Mouse (Mus musculus): ENCODE data around the gene Krtap6-2. TPM values are rescaled to one million over a fixed set of nuclear protein-coding genes. Genes with fewer than 3 reads are reported as not detected.

Krtap6-2 gene
- not detected in 2 replicates for polyA plus RNA-seq (2014; fragmentation: Nextera tagmentation; extraction: Ambion mirVana)

DNA sequence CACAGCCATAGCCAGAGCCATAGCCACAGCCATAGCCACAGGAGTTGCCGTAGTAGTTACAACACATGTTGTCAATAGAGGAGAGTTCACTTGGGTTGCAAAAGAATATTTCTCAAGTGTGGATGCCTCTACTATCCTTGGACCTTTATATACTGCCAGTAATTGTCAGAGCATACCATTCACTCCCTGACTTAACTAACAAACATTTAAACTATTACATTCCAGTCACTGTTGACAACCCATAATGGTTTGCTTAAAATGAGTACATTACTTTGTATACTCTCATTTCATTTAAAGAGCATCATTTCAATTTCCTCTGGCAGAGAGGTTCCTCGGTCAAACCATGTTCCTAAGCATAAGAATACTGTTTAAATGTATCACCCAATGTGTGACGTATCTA is at the start of gene Krtap6-2:
Gene Krtap6-2, minus strand, starts transcription at position 101 of the 400 bp plus-strand sequence.
- no peaks in the 10 kb centered on the region for H3K4me1 ChIP-seq (replicated peaks; ENCODE audit: control insufficient read depth, insufficient read depth, low read length)
- no peaks in the 10 kb centered on the region for H3K9me3 ChIP-seq (ENCODE audit: control insufficient read depth, low read length)
- WGBS: 85% methylated on average over 3 of the region's 3 CpGs
- ATAC-seq (replicated peaks; ENCODE audit: low FRiP score) (no peak), DNase-seq (ENCODE audit: low spot score) (no peak)
- no peaks in the 10 kb centered on the region for H3K27me3 ChIP-seq (replicated peaks; ENCODE audit: control insufficient read depth, insufficient read depth, low read length)
- H3K27ac ChIP-seq (ENCODE audit: low read depth, low read length): no peak within 1 kb of the TSS
- no peak within 1 kb of the TSS for H3K9ac ChIP-seq (ENCODE audit: low read depth, low read length)
- H3K4me2 ChIP-seq: no peak within 1 kb of the TSS
- H3K36me3 ChIP-seq (ENCODE audit: control insufficient read depth, insufficient read depth, low read length): no peaks in the 10 kb centered on the region
- H3K4me3 ChIP-seq (ENCODE audit: low read depth, low read length): no peak within 1 kb of the TSS

DNA sequence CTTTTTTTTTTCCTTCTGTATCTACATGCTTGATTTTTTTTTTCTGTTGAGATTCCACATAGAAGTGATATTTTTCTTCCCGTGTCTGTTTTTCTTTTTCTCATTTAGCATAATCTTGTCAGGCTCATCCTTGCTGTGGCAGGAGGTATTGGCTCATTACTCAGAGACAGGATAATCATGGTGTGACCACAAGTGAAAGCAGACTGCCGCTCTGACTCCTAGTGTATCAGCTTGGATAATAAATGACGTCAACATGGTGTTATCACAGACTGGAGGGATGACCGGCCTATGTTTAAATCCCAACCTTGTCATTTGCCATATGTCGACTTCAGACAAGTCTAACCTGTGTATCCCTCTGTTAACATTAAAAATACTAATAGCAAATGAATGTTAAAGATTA is 41.3 kb upstream of the Krtap6-2 start:
- no peak overlapping the region for H3K27ac ChIP-seq (ENCODE audit: low read depth, low read length)
- H3K36me3 ChIP-seq (ENCODE audit: control insufficient read depth, insufficient read depth, low read length): no peaks in the 10 kb centered on the region
- no peaks in the 10 kb centered on the region for H3K4me1 ChIP-seq (replicated peaks; ENCODE audit: control insufficient read depth, insufficient read depth, low read length)
- no peak overlapping the region for H3K9ac ChIP-seq (ENCODE audit: low read depth, low read length)
- H3K4me3 ChIP-seq (ENCODE audit: low read depth, low read length): no peak overlapping the region
- H3K27me3 ChIP-seq (replicated peaks; ENCODE audit: control insufficient read depth, insufficient read depth, low read length): no peaks in the 10 kb centered on the region
- no peak overlapping the region for H3K4me2 ChIP-seq
- DNase-seq (ENCODE audit: low spot score) (no peak), ATAC-seq (replicated peaks; ENCODE audit: low FRiP score) (no peak)
- 63% methylated on average over 5 of the region's 5 CpGs for WGBS
- no peaks in the 10 kb centered on the region for H3K9me3 ChIP-seq (ENCODE audit: control insufficient read depth, low read length)

DNA sequence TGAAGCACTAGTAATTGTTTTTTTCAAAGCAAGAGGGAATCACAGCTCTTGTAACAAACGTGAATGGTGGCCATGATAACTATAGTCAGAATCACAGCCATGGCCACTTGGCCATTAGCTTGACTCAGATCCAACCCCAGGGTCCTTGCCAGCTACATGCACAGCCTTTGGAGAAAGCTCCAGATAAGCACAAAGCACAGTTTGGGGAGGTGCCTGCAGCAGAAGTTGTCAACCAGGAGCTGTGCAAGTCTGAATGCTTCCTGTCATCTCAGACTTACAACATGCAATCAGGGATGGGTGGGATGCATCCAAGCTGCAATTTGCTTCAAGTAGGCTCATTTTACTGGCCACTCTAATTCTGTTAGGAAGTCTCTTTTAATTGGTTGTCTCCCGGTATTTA is 9.7 kb upstream of the Krtap6-2 start:
- Histone ChIP-seq H3K9ac (ENCODE audit: low read depth, low read length) (no peak overlapping the region), H3K4me3 (ENCODE audit: low read depth, low read length) (no peak overlapping the region), H3K4me2 (no peak overlapping the region), H3K36me3 (ENCODE audit: control insufficient read depth, insufficient read depth, low read length) (no peaks in the 10 kb centered on the region), H3K27ac (ENCODE audit: low read depth, low read length) (no peak overlapping the region), H3K9me3 (ENCODE audit: control insufficient read depth, low read length) (no peaks in the 10 kb centered on the region), H3K4me1 (replicated peaks; ENCODE audit: control insufficient read depth, insufficient read depth, low read length) (no peaks in the 10 kb centered on the region), H3K27me3 (replicated peaks; ENCODE audit: control insufficient read depth, insufficient read depth, low read length) (no peaks in the 10 kb centered on the region)
- DNase-seq (ENCODE audit: low spot score): no peak
- 74% methylated on average over 2 of the region's 2 CpGs for WGBS
- ATAC-seq (replicated peaks; ENCODE audit: low FRiP score): no peak

DNA sequence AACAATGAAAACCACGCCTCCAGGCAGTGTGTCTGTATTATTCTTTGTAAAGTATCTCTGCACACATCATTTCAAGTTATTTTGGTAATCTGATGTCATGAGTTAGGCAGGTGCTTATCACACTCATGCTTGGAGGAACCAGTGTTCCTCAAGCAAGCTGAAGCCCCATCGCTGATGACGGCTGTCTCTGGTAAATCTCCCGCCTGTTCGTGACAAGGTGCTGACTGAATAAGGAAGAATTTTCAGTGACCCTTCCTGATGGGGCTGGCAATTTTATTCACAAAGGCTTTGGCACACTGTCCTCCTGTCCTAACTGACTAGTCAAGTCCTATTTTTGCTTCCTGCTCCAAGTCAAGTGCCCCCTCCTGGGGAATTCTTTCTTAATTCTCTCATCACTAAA is 5.4 kb upstream of the Krtap6-2 start:
- Histone ChIP-seq H3K27me3 (replicated peaks; ENCODE audit: control insufficient read depth, insufficient read depth, low read length) (no peaks in the 10 kb centered on the region), H3K9ac (ENCODE audit: low read depth, low read length) (no peak overlapping the region), H3K36me3 (ENCODE audit: control insufficient read depth, insufficient read depth, low read length) (no peaks in the 10 kb centered on the region), H3K27ac (ENCODE audit: low read depth, low read length) (no peak overlapping the region), H3K4me2 (no peak overlapping the region), H3K4me1 (replicated peaks; ENCODE audit: control insufficient read depth, insufficient read depth, low read length) (no peaks in the 10 kb centered on the region), H3K4me3 (ENCODE audit: low read depth, low read length) (no peak overlapping the region), H3K9me3 (ENCODE audit: control insufficient read depth, low read length) (no peaks in the 10 kb centered on the region)
- ATAC-seq (replicated peaks; ENCODE audit: low FRiP score) (no peak), DNase-seq (ENCODE audit: low spot score) (no peak)
- 78% methylated on average over 5 of the region's 5 CpGs for WGBS

DNA sequence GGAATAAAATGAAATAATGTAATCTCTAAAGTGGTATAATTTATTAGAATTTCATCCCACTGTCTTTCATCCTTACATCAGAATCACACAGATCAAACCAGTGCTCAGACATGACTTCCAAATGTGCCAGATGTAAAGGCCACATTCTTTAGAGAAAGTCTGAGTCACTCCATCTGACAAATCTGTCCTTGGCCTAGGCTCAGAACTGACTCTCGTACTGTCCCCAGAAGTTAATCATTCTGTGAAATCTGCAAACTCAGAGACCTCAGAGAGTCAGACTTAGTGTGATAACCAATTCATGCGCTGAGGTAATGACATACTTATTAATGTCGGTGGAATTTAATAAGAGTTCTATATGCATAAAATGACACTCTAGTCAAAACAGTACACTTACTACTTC is 3.6 kb downstream of the Krtap6-2 start:
- Histone ChIP-seq H3K27ac (ENCODE audit: low read depth, low read length) (no peak overlapping the region), H3K4me1 (replicated peaks; ENCODE audit: control insufficient read depth, insufficient read depth, low read length) (no peaks in the 10 kb centered on the region), H3K36me3 (ENCODE audit: control insufficient read depth, insufficient read depth, low read length) (no peaks in the 10 kb centered on the region), H3K27me3 (replicated peaks; ENCODE audit: control insufficient read depth, insufficient read depth, low read length) (no peaks in the 10 kb centered on the region), H3K4me3 (ENCODE audit: low read depth, low read length) (no peak overlapping the region), H3K9me3 (ENCODE audit: control insufficient read depth, low read length) (no peaks in the 10 kb centered on the region), H3K9ac (ENCODE audit: low read depth, low read length) (no peak overlapping the region), H3K4me2 (no peak overlapping the region)
- no peak for DNase-seq (ENCODE audit: low spot score)
- WGBS: 81% methylated on average over 3 of the region's 3 CpGs
- ATAC-seq (replicated peaks; ENCODE audit: low FRiP score): no peak

DNA sequence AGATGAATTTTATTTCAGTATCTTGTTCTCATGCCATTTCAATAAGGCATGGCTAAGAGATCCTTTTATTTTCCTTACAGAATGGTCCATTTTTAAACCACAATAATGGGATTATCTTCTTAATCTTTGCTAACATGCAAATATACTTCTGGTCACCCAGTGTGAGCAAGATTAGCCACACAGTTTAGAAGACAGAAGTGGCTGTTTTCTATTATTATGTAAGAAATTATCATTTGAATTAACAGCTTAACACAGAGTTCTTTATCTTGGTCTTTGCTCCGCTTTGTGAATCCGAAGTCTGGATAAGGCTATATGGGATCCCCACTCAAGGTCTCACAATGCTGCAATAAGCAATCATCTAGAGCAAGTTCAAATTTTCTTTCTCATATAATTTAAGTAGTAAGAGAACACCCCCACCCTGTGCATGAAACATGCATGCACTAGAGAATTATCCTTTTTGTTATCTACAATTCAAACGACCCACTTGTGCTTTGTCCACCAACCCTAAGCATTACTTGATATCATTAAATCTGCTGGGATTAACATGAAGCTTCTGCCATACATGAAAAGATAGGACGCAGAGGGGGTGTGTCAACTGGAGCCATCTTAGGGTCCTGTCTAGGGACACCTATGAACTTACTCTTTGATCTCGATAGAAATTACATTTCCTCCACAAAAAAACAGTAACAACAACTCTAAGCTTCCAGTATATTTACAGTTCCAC is 9.4 kb downstream of the Krtap6-2 start:
- no peak overlapping the region for H3K9ac ChIP-seq (ENCODE audit: low read depth, low read length)
- no peaks in the 10 kb centered on the region for H3K4me1 ChIP-seq (replicated peaks; ENCODE audit: control insufficient read depth, insufficient read depth, low read length)
- H3K4me3 ChIP-seq (ENCODE audit: low read depth, low read length): no peak overlapping the region
- 72% methylated on average over 5 of the region's 5 CpGs for WGBS
- ATAC-seq (replicated peaks; ENCODE audit: low FRiP score): no peak
- DNase-seq (ENCODE audit: low spot score): no peak
- H3K36me3 ChIP-seq (ENCODE audit: control insufficient read depth, insufficient read depth, low read length): no peaks in the 10 kb centered on the region
- no peak overlapping the region for H3K4me2 ChIP-seq
- H3K27me3 ChIP-seq (replicated peaks; ENCODE audit: control insufficient read depth, insufficient read depth, low read length): no peaks in the 10 kb centered on the region
- no peaks in the 10 kb centered on the region for H3K9me3 ChIP-seq (ENCODE audit: control insufficient read depth, low read length)
- H3K27ac ChIP-seq (ENCODE audit: low read depth, low read length): no peak overlapping the region

DNA sequence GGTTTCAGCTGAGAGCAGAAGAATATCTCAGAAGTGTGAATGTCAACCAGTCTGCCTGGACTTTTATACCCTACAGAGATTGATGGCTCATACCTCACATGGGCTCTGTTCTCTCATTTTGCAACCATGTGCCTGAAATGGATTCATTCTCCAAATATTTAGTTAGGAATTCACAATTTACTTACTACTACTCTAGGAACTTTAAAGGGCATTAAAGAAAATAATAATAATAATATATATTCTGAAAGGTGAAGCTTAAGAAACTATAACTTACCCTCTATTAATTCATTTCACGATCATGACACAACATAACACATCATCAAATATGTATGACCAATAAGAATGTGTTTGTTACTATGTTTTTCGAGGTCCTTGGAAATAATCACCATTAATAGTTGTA is 16.1 kb downstream of the Krtap6-2 start, which contains the start of gene Krtap21-1:
Gene Krtap21-1, minus strand, starts transcription at position 101 of the 400 bp plus-strand sequence.
- H3K9me3 ChIP-seq (ENCODE audit: control insufficient read depth, low read length): no peaks in the 10 kb centered on the region; the same call in 1 of the 2 replicates
- H3K27me3 ChIP-seq (replicated peaks; ENCODE audit: control insufficient read depth, insufficient read depth, low read length): no peaks in the 10 kb centered on the region
- no peak within 1 kb of the TSS for H3K9ac ChIP-seq (ENCODE audit: low read depth, low read length)
- no peak within 1 kb of the TSS for H3K27ac ChIP-seq (ENCODE audit: low read depth, low read length)
- ATAC-seq (replicated peaks; ENCODE audit: low FRiP score): no peak
- no peak for DNase-seq (ENCODE audit: low spot score)
- no peaks in the 10 kb centered on the region for H3K4me1 ChIP-seq (replicated peaks; ENCODE audit: control insufficient read depth, insufficient read depth, low read length)
- no peak within 1 kb of the TSS for H3K4me3 ChIP-seq (ENCODE audit: low read depth, low read length)
- H3K4me2 ChIP-seq: no peak within 1 kb of the TSS
- WGBS: 59% methylated on average over 2 of the region's 2 CpGs
- no peaks in the 10 kb centered on the region for H3K36me3 ChIP-seq (ENCODE audit: control insufficient read depth, insufficient read depth, low read length)

DNA sequence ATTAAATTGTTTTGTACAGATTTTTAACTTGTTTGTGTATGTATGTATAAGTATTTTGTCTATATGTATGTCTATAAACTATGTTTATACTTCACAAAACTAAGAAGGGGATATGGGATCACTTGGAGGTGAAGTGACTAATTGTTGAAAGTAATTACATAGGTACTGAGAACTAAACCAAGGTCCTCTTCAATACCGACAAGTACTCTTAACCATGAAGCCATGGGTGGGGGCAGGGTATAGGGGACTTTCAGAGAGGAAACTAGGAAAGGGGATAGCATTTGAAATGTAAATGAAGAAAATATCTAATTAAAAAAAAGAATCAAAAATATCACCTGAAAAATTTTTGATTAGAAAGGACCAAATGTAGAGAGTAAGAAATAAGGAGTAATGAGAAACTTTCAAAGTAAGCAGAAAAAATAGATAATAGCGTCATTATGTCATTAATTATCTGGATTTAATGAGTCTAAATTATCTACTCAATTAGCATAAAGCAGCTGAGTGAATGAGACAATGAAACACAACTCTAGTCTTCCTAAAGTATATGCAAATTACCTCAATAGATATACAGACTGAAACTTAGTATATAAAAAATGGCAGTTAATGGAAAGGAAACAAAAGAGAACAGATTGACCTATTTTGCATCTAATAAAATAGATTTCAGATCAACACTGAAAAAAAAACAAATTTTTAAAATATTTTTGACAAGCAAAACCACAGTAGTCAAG is 47.0 kb downstream of the Krtap6-2 start:
- ATAC-seq (replicated peaks; ENCODE audit: low FRiP score): no peak
- no peaks in the 10 kb centered on the region for H3K27me3 ChIP-seq (replicated peaks; ENCODE audit: control insufficient read depth, insufficient read depth, low read length)
- no peak overlapping the region for H3K4me2 ChIP-seq
- H3K36me3 ChIP-seq (ENCODE audit: control insufficient read depth, insufficient read depth, low read length): no peaks in the 10 kb centered on the region
- H3K9ac ChIP-seq (ENCODE audit: low read depth, low read length): no peak overlapping the region
- no peak overlapping the region for H3K27ac ChIP-seq (ENCODE audit: low read depth, low read length)
- no peak overlapping the region for H3K4me3 ChIP-seq (ENCODE audit: low read depth, low read length)
- H3K9me3 ChIP-seq (ENCODE audit: control insufficient read depth, low read length): no peaks in the 10 kb centered on the region
- no peak for DNase-seq (ENCODE audit: low spot score)
- no peaks in the 10 kb centered on the region for H3K4me1 ChIP-seq (replicated peaks; ENCODE audit: control insufficient read depth, insufficient read depth, low read length)
- WGBS: 68% methylated on average over 2 of the region's 2 CpGs

All from liver, embryonic 11.5 days (tissue).